Mouse (Mus musculus): ENCODE measurements at regions not wholly inside any gene's neighbourhood (a gene's known extent, or its start where the extent isn't known, plus 50 kb on each side); places are given as distances from the start of the nearest gene placed in this dataset.

- TF ChIP-seq CTCF (IDR thresholded peaks at IDR 0.05; ENCODE audit: borderline replicate concordance, extremely low read depth, insufficient read depth, insufficient read length) (no peak), POLR2A (IDR thresholded peaks at IDR 0.05; ENCODE audit: borderline replicate concordance, extremely low read depth, insufficient read depth, insufficient read length, poor library complexity, severe bottlenecking) (no peak)
Observed at GRCm38 (mm10) chr14:78380011-78380410, 72.2 kb upstream of the Tnfsf11 start.
